Mouse (Mus musculus) lung, adult 2 months (tissue): Measurements from ENCODE around the gene Cfap99. TPM values are rescaled to one million over a fixed set of nuclear protein-coding genes. Genes with fewer than 3 reads are reported as not detected.

Source experiments
- DNase-seq: peaks from one replicate; pipeline ENCODE4 v3.0.0; 2022
- H3K4me1 ChIP-seq: fragments of 200-500 bp; 2 replicates; pipeline ENCODE4 v1.6.1; 2011; ENCODE audit warnings: low read length; ENCODE audit not compliant: control insufficient read depth, insufficient read depth
- H3K4me3 ChIP-seq: fragments of 200-500 bp; replicated peaks from 2 replicates; pipeline ENCODE3; 2011; ENCODE audit warnings: low read depth, mild to moderate bottlenecking, control low read depth, low read length; ENCODE audit errors: extremely low read depth
- CTCF ChIP-seq: fragments of 200-500 bp; IDR thresholded peaks from 2 replicates; pipeline ENCODE4 v1.5.1; 2011; ENCODE audit warnings: mild to moderate bottlenecking, low read length, control low read depth; ENCODE audit not compliant: insufficient read depth
- POLR2A ChIP-seq: fragments of 200-500 bp; IDR thresholded peaks from 2 replicates; pipeline ENCODE4 v1.6.1; 2011; ENCODE audit warnings: low read depth, mild to moderate bottlenecking, control low read depth, low read length, borderline replicate concordance; ENCODE audit errors: extremely low read depth
- WGBS: fragments of 180-500 bp; shearing (Covaris S2); methylation state at CpG from one replicate; pipeline ENCODE4 v1.1.7; 2018; 5-methylcytosine and 5-hydroxymethylcytosine counted together
- polyA plus RNA-seq: library from polyadenylated mRNA; depleted of rRNA; stranded (reverse); fragments of >200 nt; gene quantifications from 2 replicates; pipeline ENCODE4 v1.2.3, GENCODE M21; 2012; rRNA removed

The Cfap99 gene
- polyA plus RNA-seq: 1.3 and 1.8 TPM in 2 replicates

GRCm38 (mm10) chr5:34288154-34288716 lies at the start of gene Cfap99, which contains the start of gene Zfyve28:
Cfap99 (plus strand) TSS chr5:34288600.
Zfyve28 (minus strand) TSS chr5:34288449.
- Histone ChIP-seq H3K4me3 (peak within 1 kb of the TSS; percentile 23), H3K4me1 (no peaks in the 10 kb centered on the region)
- under 1% methylated on average over 79 of the region's 83 CpGs for WGBS
- TF ChIP-seq POLR2A (no peak), CTCF (no peak)
- DNase-seq: peak; percentile 44

GRCm38 (mm10) chr5:34242224-34242963 lies 46.0 kb upstream of the Cfap99 start:
- Histone ChIP-seq H3K4me3 (no peak overlapping the region), H3K4me1 (peaks cover 10% of the 10 kb centered on the region)
- DNase-seq: no peak
- TF ChIP-seq POLR2A: no peak
- TF ChIP-seq CTCF: no peak
- WGBS: 8% methylated on average over 15 of the region's 15 CpGs

GRCm38 (mm10) chr5:34243062-34243461 lies 45.3 kb upstream of the Cfap99 start:
- WGBS: 88% methylated on average over 5 of the region's 5 CpGs
- no peak overlapping the region for H3K4me3 ChIP-seq
- H3K4me1 ChIP-seq: peaks cover 10% of the 10 kb centered on the region
- TF ChIP-seq CTCF: no peak
- TF ChIP-seq POLR2A: no peak
- no peak for DNase-seq

- Histone ChIP-seq H3K4me3 (no peak overlapping the region), H3K4me1 (peaks cover 10% of the 10 kb centered on the region)
- no peak for DNase-seq
- 95% methylated on average over 3 of the region's 3 CpGs for WGBS
- TF ChIP-seq CTCF (no peak), POLR2A (no peak)
Measured at GRCm38 (mm10) chr5:34246443-34246842, 42.0 kb upstream of the Cfap99 start.

GRCm38 (mm10) chr5:34249132-34249531 lies 39.3 kb upstream of the Cfap99 start:
- TF ChIP-seq POLR2A (no peak), CTCF (no peak)
- Histone ChIP-seq H3K4me1 (no peaks in the 10 kb centered on the region), H3K4me3 (no peak overlapping the region)
- no peak for DNase-seq
- 66% methylated on average over 4 of the region's 4 CpGs for WGBS

GRCm38 (mm10) chr5:34250090-34250489 lies 38.3 kb upstream of the Cfap99 start:
- TF ChIP-seq CTCF: no peak
- TF ChIP-seq POLR2A: no peak
- DNase-seq: no peak
- no peaks in the 10 kb centered on the region for H3K4me1 ChIP-seq
- WGBS: 53% methylated on average over 3 of the region's 3 CpGs
- no peak overlapping the region for H3K4me3 ChIP-seq

GRCm38 (mm10) chr5:34251794-34252193 lies 36.6 kb upstream of the Cfap99 start:
- TF ChIP-seq CTCF (no peak), POLR2A (no peak)
- 77% methylated on average over 4 of the region's 4 CpGs for WGBS
- Histone ChIP-seq H3K4me1 (no peaks in the 10 kb centered on the region), H3K4me3 (no peak overlapping the region)
- DNase-seq: no peak

GRCm38 (mm10) chr5:34252307-34252966 lies 36.0 kb upstream of the Cfap99 start:
- no peak for TF ChIP-seq CTCF
- no peak for TF ChIP-seq POLR2A
- WGBS: 26% methylated on average over 4 of the region's 4 CpGs
- DNase-seq: no peak
- Histone ChIP-seq H3K4me3 (no peak overlapping the region), H3K4me1 (no peaks in the 10 kb centered on the region)

- Histone ChIP-seq H3K4me3 (no peak overlapping the region), H3K4me1 (no peaks in the 10 kb centered on the region)
- no peak for TF ChIP-seq CTCF
- TF ChIP-seq POLR2A: no peak
- WGBS: 75% methylated on average over 4 of the region's 4 CpGs
- DNase-seq: no peak
Measured at GRCm38 (mm10) chr5:34252967-34253519, 35.4 kb upstream of the Cfap99 start.
